Mouse (Mus musculus): ENCODE data around the gene Abca5. TPM values are rescaled to one million over a fixed set of nuclear protein-coding genes. Genes with fewer than 3 reads are reported as not detected.

The Abca5 gene
- polyA plus RNA-seq, 1 experiment from 2014 or later = 4.2 TPM

DNA sequence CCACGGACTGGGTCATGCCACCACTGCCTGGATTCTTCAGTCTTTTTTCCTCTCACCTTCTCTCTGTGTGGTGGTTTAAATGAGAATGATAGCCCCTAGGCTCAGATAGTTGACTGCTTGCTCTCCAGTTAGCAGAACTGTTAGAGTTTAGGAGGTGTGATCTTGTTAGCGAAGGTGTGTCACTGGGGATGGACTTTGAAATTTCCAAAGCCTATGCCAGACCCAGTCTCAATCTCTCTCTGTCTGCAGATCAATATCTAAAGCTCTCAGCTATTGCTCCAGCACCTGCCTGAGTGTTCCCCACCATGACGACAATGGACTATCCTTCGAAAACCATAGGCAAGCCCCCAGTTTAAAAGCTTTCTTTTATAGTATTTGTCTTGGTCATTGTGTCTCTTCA, 80.5 kb downstream of the Abca5 start:
- Histone ChIP-seq H3K27ac (no peak overlapping the region), H3K4me1 (no peaks in the 10 kb centered on the region), H3K9ac (no peak overlapping the region), H3K27me3 (no peaks in the 10 kb centered on the region), H3K9me3 (no peaks in the 10 kb centered on the region), H3K36me3 (no peaks in the 10 kb centered on the region), H3K4me3 (no peak overlapping the region), H3K4me2 (no peak overlapping the region)
- ATAC-seq (ENCODE audit: borderline replicate concordance, extremely low read depth, low FRiP score, low TSS enrichment) = no peak
- WGBS = 96% methylated on average over 4 of the region's 4 CpGs

- H3K9me3 ChIP-seq = no peaks in the 10 kb centered on the region
- no peaks in the 10 kb centered on the region for H3K27me3 ChIP-seq
- ATAC-seq (ENCODE audit: borderline replicate concordance, extremely low read depth, low FRiP score, low TSS enrichment) = no peak
- no peaks in the 10 kb centered on the region for H3K36me3 ChIP-seq
- H3K4me3 ChIP-seq = no peak overlapping the region
- H3K9ac ChIP-seq = no peak overlapping the region
- 35% methylated on average over 3 of the region's 3 CpGs for WGBS
- H3K4me1 ChIP-seq = peaks cover 5% of the 10 kb centered on the region; the same call in 1 of the 2 replicates
- H3K4me2 ChIP-seq = no peak overlapping the region
- no peak overlapping the region for H3K27ac ChIP-seq
Observed at GRCm38 (mm10) chr11:110252256-110252655, 85.3 kb downstream of the Abca5 start.

GRCm38 (mm10) chr11:110251534-110251933, 86.0 kb downstream of the Abca5 start, which contains the start of gene Abca6:
Abca6 (minus strand) TSS chr11:110251776.
- Histone ChIP-seq H3K27ac (peak within 1 kb of the TSS; percentile 55; the same call in 1 of the 2 replicates), H3K9me3 (no peaks in the 10 kb centered on the region), H3K36me3 (no peaks in the 10 kb centered on the region), H3K9ac (no peak within 1 kb of the TSS), H3K27me3 (no peaks in the 10 kb centered on the region), H3K4me2 (peak within 1 kb of the TSS; percentile 46), H3K4me1 (peaks cover 5% of the 10 kb centered on the region; the same call in 1 of the 2 replicates), H3K4me3 (peak within 1 kb of the TSS; percentile 35)
- peak; percentile 64; the same call in 1 of the 2 replicates for ATAC-seq (ENCODE audit: borderline replicate concordance, extremely low read depth, low FRiP score, low TSS enrichment)
- 4% methylated on average over 8 of the region's 8 CpGs for WGBS

- Histone ChIP-seq H3K9ac (no peak overlapping the region), H3K4me2 (no peak overlapping the region), H3K9me3 (no peaks in the 10 kb centered on the region), H3K27me3 (no peaks in the 10 kb centered on the region), H3K36me3 (no peaks in the 10 kb centered on the region), H3K27ac (no peak overlapping the region), H3K4me3 (no peak overlapping the region), H3K4me1 (no peaks in the 10 kb centered on the region)
- WGBS = 78% methylated on average over 10 of the region's 10 CpGs
- ATAC-seq (ENCODE audit: borderline replicate concordance, extremely low read depth, low FRiP score, low TSS enrichment) = no peak
Observed at GRCm38 (mm10) chr11:110244730-110245129, 92.8 kb downstream of the Abca5 start.

DNA sequence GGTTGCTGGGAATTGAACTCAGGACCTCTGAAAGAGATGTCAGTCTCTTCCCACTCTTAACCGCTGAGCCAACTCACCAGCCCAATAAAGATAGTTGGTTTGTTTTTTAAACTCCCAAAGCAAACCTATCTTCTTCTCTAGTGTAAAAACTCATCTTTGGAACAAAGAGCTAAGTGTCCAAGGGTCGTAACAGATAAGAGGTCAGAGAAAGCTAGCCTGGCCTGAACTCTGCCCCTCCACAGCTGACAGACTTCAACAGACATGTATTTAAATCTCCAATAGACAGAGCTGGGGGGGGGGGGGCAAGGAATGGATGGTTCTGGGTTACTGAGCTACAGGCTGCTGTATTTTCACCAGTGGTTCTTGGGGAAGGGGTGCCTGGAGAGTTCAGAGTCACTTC, 100.0 kb downstream of the Abca5 start:
- 84% methylated on average over 2 of the region's 2 CpGs for WGBS
- Histone ChIP-seq H3K4me2 (no peak overlapping the region), H3K27ac (no peak overlapping the region), H3K4me1 (no peaks in the 10 kb centered on the region), H3K36me3 (no peaks in the 10 kb centered on the region), H3K4me3 (no peak overlapping the region), H3K27me3 (no peaks in the 10 kb centered on the region), H3K9ac (no peak overlapping the region), H3K9me3 (no peaks in the 10 kb centered on the region)
- no peak for ATAC-seq (ENCODE audit: borderline replicate concordance, extremely low read depth, low FRiP score, low TSS enrichment)

GRCm38 (mm10) chr11:110232975-110233374, 104.5 kb downstream of the Abca5 start:
- Histone ChIP-seq H3K4me3 (no peak overlapping the region), H3K27me3 (no peaks in the 10 kb centered on the region), H3K4me2 (no peak overlapping the region), H3K4me1 (no peaks in the 10 kb centered on the region), H3K9me3 (no peaks in the 10 kb centered on the region), H3K36me3 (no peaks in the 10 kb centered on the region), H3K27ac (no peak overlapping the region), H3K9ac (no peak overlapping the region)
- no peak for ATAC-seq (ENCODE audit: borderline replicate concordance, extremely low read depth, low FRiP score, low TSS enrichment)

Other genes with a start within 250 kb of the Abca5 start
- 4.5 and 6.7 TPM in 2 replicates for gene Abca8a, start 241.7 kb downstream of the Abca5 start, polyA plus RNA-seq (2015; fragmentation: Nextera tagmentation; extraction: Ambion mirVana)
- 5.1 and 5.6 TPM in 2 replicates for gene Abca9, start 169.5 kb downstream of the Abca5 start, polyA plus RNA-seq (2015; fragmentation: Nextera tagmentation; extraction: Ambion mirVana)
- 1.6 and 1.7 TPM in 2 replicates for gene Abca6, start 85.9 kb downstream of the Abca5 start, polyA plus RNA-seq (2015; fragmentation: Nextera tagmentation; extraction: Ambion mirVana)
- 20.6 and 21.2 TPM in 2 replicates for gene Map2k6, start 61.4 kb upstream of the Abca5 start, polyA plus RNA-seq (2015; fragmentation: Nextera tagmentation; extraction: Ambion mirVana)

Data from lung, embryonic 15.5 days (tissue).